Mouse (Mus musculus): Measurements from ENCODE around the gene Scamp2.

Scamp2 gene

DNA sequence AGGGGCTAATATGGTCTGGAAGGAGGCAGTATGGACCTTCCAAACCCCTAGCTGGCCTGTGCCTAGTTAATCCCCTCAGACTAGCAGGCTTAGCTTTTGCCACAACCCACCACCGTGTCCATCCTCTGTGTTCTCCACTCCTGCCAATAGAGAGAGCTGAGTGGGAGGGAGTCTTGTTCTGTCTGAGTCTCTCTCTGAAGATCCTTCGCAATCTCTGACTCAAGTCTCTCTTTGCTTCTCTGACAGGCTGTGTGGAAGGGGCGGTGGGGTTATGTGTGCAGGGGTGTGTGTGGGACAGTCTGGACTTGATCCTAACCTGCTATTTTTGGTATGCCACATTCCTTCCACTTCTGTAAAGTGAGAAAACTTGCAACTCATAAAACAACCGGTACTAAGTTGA is 44.1 kb downstream of the Scamp2 start:
- H3K27me3 ChIP-seq (ENCODE audit: insufficient read depth, low read length): peaks cover 74% of the 10 kb centered on the region
- peaks cover 28% of the 10 kb centered on the region for H3K4me1 ChIP-seq (replicated peaks; ENCODE audit: low read depth, low read length)
- TF ChIP-seq NANOG (IDR thresholded peaks at IDR 0.05; ENCODE audit: borderline replicate concordance, low read length): no peak
- no peak for TF ChIP-seq POU5F1 (IDR thresholded peaks at IDR 0.05; ENCODE audit: borderline replicate concordance, low read length)
- no peak for TF ChIP-seq CTCF (conservative IDR thresholded peaks at IDR 0.05; ENCODE audit: low read length)
- H3K9me3 ChIP-seq (ENCODE audit: low read length): no peaks in the 10 kb centered on the region; the same call in 1 of the 2 replicates
- no peak overlapping the region for H3K4me3 ChIP-seq (replicated peaks; ENCODE audit: low read length)
- H3K36me3 ChIP-seq (ENCODE audit: insufficient read depth, low read length): no peaks in the 10 kb centered on the region

DNA sequence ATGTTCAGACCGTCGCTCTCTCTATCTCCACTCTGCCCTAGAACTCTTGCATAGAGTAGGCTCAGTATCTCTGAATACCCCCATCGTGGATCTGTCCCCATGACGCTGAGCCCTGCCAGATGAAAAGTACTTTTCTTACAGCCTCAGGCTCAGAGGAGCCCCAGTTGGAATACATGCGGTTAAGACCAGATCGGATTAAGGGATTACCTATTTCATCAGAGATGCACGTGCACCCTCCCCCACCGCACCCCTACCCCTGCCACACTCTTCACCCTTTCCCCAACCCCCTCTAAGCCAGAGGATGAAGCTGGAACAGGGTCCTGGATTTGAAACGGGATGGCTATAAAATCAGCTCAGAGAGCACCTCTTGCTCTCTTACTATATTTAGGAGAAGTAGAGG is 44.8 kb downstream of the Scamp2 start:
- Histone ChIP-seq H3K4me3 (replicated peaks; ENCODE audit: low read length) (no peak overlapping the region), H3K36me3 (ENCODE audit: insufficient read depth, low read length) (no peaks in the 10 kb centered on the region), H3K27me3 (ENCODE audit: insufficient read depth, low read length) (peaks cover 78% of the 10 kb centered on the region), H3K9me3 (ENCODE audit: low read length) (no peaks in the 10 kb centered on the region; the same call in 1 of the 2 replicates), H3K4me1 (replicated peaks; ENCODE audit: low read depth, low read length) (peaks cover 25% of the 10 kb centered on the region)
- TF ChIP-seq NANOG (IDR thresholded peaks at IDR 0.05; ENCODE audit: borderline replicate concordance, low read length) (no peak), POU5F1 (IDR thresholded peaks at IDR 0.05; ENCODE audit: borderline replicate concordance, low read length) (no peak), CTCF (conservative IDR thresholded peaks at IDR 0.05; ENCODE audit: low read length) (no peak)

DNA sequence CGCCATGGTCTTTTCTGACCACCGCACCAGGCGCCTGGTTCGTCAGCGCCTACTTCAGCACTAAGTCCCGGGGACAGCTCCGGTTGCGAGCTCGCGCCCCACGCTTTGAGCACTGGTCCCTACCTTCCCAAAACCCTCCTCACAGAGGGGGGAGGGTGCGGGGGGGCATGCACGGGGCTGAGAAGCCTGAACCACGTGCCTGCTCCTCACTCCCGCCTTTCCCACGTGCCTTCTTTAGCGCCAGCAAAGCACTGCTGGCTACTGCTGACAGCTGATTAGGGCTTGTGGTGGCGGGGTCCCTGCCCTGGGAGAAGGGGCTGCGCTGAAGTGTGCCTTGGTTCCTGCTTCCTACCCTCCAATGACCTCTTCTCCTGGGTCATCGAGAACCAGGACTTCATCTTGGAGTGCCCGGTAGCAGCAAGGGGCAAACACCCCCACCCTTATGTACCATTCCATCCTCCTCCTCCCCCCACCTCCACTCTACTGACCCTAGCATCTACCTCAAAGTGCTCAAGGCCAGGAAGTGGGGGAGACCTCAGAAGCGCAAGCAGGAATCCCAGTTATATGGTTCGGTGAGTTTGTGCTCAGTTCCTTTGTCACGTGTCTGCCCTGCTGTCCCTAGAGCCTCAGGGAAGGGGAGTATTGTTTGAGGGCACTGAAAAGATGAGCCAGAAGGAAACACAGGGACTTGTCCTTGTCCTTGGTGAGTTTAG is 45.6 kb downstream of the Scamp2 start, which contains the start of gene Cplx3:
Gene Cplx3, minus strand, starts transcription at position 143 of the 713 bp plus-strand sequence.
- no peak for TF ChIP-seq NANOG (IDR thresholded peaks at IDR 0.05; ENCODE audit: borderline replicate concordance, low read length)
- no peak for TF ChIP-seq CTCF (conservative IDR thresholded peaks at IDR 0.05; ENCODE audit: low read length)
- TF ChIP-seq POU5F1 (IDR thresholded peaks at IDR 0.05; ENCODE audit: borderline replicate concordance, low read length): no peak
- Histone ChIP-seq H3K4me1 (replicated peaks; ENCODE audit: low read depth, low read length) (peaks cover 24% of the 10 kb centered on the region), H3K36me3 (ENCODE audit: insufficient read depth, low read length) (no peaks in the 10 kb centered on the region), H3K4me3 (replicated peaks; ENCODE audit: low read length) (peak within 1 kb of the TSS; percentile 57), H3K9me3 (ENCODE audit: low read length) (no peaks in the 10 kb centered on the region; the same call in 1 of the 2 replicates), H3K27me3 (ENCODE audit: insufficient read depth, low read length) (peaks cover 82% of the 10 kb centered on the region)

DNA sequence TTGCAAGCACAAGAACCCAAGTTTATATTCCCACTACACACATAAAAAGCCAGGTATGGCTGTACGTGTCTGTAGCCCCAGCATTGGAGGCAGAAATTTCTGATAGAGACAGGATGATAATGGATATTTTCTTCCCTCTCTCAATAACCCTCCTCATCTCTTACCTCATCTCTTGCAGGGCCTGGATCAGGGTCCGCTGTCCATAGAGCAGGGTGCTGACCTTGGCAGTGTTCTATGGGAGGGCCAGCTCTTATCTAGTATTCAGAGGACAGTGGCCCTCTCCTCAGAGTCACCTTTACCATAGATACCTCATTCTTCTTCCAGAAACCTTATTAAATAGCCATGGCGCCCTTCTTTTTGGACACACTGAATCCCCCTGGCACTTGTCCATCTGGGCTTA is 49.1 kb downstream of the Scamp2 start:
- Histone ChIP-seq H3K27me3 (ENCODE audit: insufficient read depth, low read length) (peaks cover 74% of the 10 kb centered on the region), H3K4me1 (replicated peaks; ENCODE audit: low read depth, low read length) (peaks cover 22% of the 10 kb centered on the region), H3K36me3 (ENCODE audit: insufficient read depth, low read length) (no peaks in the 10 kb centered on the region), H3K4me3 (replicated peaks; ENCODE audit: low read length) (no peak overlapping the region), H3K9me3 (ENCODE audit: low read length) (no peaks in the 10 kb centered on the region)
- TF ChIP-seq CTCF (conservative IDR thresholded peaks at IDR 0.05; ENCODE audit: low read length) (no peak), NANOG (IDR thresholded peaks at IDR 0.05; ENCODE audit: borderline replicate concordance, low read length) (no peak), POU5F1 (IDR thresholded peaks at IDR 0.05; ENCODE audit: borderline replicate concordance, low read length) (no peak)

DNA sequence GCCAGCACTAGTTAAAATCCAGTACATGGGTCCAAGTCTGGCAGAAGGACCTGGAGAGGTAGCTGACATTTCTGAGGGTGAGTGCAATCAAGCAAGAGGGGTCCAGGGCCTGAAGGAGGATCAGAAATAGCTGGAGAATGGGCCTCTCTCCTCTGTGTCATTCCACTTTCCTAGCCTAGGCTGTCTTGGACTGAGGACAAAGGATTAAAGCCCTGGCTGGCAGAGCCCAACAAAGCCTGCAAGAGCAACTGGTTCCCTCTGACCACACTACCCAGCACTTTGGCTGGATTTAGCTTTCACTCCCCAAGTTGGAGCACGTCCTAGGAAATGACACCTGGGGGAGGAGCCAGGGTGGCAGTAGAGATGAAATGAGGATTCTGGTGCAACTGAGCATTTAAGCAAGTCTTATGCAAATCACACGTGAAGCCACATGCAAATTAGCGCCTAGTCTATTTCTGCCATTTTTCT is 49.6 kb downstream of the Scamp2 start:
- H3K4me1 ChIP-seq (replicated peaks; ENCODE audit: low read depth, low read length): peaks cover 27% of the 10 kb centered on the region
- TF ChIP-seq POU5F1 (IDR thresholded peaks at IDR 0.05; ENCODE audit: borderline replicate concordance, low read length) (no peak), NANOG (IDR thresholded peaks at IDR 0.05; ENCODE audit: borderline replicate concordance, low read length) (no peak), CTCF (conservative IDR thresholded peaks at IDR 0.05; ENCODE audit: low read length) (no peak)
- no peaks in the 10 kb centered on the region for H3K9me3 ChIP-seq (ENCODE audit: low read length)
- no peak overlapping the region for H3K4me3 ChIP-seq (replicated peaks; ENCODE audit: low read length)
- no peaks in the 10 kb centered on the region for H3K36me3 ChIP-seq (ENCODE audit: insufficient read depth, low read length)
- H3K27me3 ChIP-seq (ENCODE audit: insufficient read depth, low read length): peaks cover 68% of the 10 kb centered on the region

DNA sequence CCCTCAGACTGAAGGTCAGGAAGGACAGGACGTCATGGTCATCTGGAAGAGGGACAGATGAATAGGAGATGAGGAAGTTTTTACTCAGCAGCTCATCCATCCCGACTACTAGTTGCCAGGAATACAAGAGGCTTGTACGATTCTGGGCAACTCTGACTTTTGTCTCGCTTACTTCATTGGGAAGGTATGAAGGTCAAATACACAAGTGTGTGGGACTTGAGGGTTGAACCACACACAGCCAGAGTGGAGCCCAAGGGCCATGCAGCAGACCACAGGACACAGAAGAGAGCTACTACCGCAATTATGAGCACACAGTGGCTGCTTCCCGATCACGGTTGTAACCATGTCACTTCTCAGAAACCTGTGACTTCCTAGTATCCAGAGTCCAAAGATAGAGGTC is 51.8 kb downstream of the Scamp2 start:
- H3K36me3 ChIP-seq (ENCODE audit: insufficient read depth, low read length): no peaks in the 10 kb centered on the region
- peaks cover 46% of the 10 kb centered on the region for H3K27me3 ChIP-seq (ENCODE audit: insufficient read depth, low read length)
- H3K4me3 ChIP-seq (replicated peaks; ENCODE audit: low read length): no peak overlapping the region
- TF ChIP-seq NANOG (IDR thresholded peaks at IDR 0.05; ENCODE audit: borderline replicate concordance, low read length): no peak
- TF ChIP-seq POU5F1 (IDR thresholded peaks at IDR 0.05; ENCODE audit: borderline replicate concordance, low read length): no peak
- no peak for TF ChIP-seq CTCF (conservative IDR thresholded peaks at IDR 0.05; ENCODE audit: low read length)
- H3K9me3 ChIP-seq (ENCODE audit: low read length): no peaks in the 10 kb centered on the region
- H3K4me1 ChIP-seq (replicated peaks; ENCODE audit: low read depth, low read length): peaks cover 21% of the 10 kb centered on the region

DNA sequence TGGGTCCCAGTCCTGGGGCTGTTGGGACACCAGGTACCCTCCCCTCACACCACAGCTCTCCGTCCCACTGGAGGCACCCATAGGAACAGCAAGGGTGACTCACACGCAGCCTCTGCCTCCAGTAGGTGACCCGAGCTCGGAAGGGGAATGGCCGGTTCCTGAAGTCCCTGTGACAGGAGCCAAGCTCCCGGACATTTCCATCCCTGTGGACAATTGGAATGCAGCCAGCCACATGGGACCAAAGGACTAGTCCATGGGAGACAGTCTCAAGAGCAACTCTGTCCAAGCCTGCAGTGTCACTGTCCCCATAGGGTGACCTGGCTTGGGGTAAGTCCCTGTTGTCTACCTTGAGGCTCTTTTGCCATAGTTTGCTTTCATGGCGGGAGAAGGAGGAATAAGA is 53.2 kb downstream of the Scamp2 start:
- H3K4me1 ChIP-seq (replicated peaks; ENCODE audit: low read depth, low read length): peaks cover 28% of the 10 kb centered on the region
- no peaks in the 10 kb centered on the region for H3K9me3 ChIP-seq (ENCODE audit: low read length)
- no peak overlapping the region for H3K4me3 ChIP-seq (replicated peaks; ENCODE audit: low read length)
- H3K36me3 ChIP-seq (ENCODE audit: insufficient read depth, low read length): no peaks in the 10 kb centered on the region
- TF ChIP-seq POU5F1 (IDR thresholded peaks at IDR 0.05; ENCODE audit: borderline replicate concordance, low read length): no peak
- TF ChIP-seq CTCF (conservative IDR thresholded peaks at IDR 0.05; ENCODE audit: low read length): no peak
- TF ChIP-seq NANOG (IDR thresholded peaks at IDR 0.05; ENCODE audit: borderline replicate concordance, low read length): no peak
- H3K27me3 ChIP-seq (ENCODE audit: insufficient read depth, low read length): peaks cover 33% of the 10 kb centered on the region

DNA sequence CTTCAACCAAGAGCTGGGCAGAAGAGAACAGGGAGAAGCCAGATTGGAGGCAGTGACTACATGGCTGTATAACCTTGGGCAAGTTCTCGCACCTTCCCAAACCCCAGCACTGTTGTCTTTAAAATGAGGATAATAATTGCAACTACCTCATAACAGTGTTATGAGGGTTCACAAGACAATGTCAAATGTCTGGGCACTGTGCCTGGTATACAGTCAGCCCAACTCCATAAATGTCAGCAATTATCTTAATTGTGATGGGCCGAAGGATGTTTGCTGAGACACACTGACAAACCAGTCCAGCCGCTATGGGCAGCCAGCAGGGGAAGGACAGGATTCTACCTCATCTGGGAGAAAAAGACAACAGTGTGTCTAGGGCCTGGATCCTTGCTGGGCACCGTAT is 54.0 kb downstream of the Scamp2 start:
- Histone ChIP-seq H3K4me1 (replicated peaks; ENCODE audit: low read depth, low read length) (peaks cover 29% of the 10 kb centered on the region), H3K36me3 (ENCODE audit: insufficient read depth, low read length) (no peaks in the 10 kb centered on the region), H3K4me3 (replicated peaks; ENCODE audit: low read length) (no peak overlapping the region), H3K9me3 (ENCODE audit: low read length) (no peaks in the 10 kb centered on the region), H3K27me3 (ENCODE audit: insufficient read depth, low read length) (peaks cover 30% of the 10 kb centered on the region)
- no peak for TF ChIP-seq CTCF (conservative IDR thresholded peaks at IDR 0.05; ENCODE audit: low read length)
- no peak for TF ChIP-seq NANOG (IDR thresholded peaks at IDR 0.05; ENCODE audit: borderline replicate concordance, low read length)
- TF ChIP-seq POU5F1 (IDR thresholded peaks at IDR 0.05; ENCODE audit: borderline replicate concordance, low read length): no peak

Measured in E14TG2a.4 (cell line).